Mouse (Mus musculus) thymus, adult 2 months (tissue): ENCODE measurements around the gene Acyp2. TPM values are rescaled to one million over a fixed set of nuclear protein-coding genes. Genes with fewer than 3 reads are reported as not detected.

ENCODE experiments used
- DNase-seq: peaks from one replicate; pipeline ENCODE4 v3.0.0; 2021
- H3K27ac ChIP-seq: fragments of 200-500 bp; 2 replicates; pipeline ENCODE4 v1.5.1; 2012; ENCODE audit warnings: low read length, control low read depth; ENCODE audit not compliant: control insufficient read depth, insufficient read depth
- H3K27me3 ChIP-seq: fragments of 200-500 bp; 2 replicates; pipeline ENCODE4 v1.6.1; 2012; ENCODE audit warnings: mild to moderate bottlenecking, low read length, moderate library complexity, mixed read lengths; ENCODE audit not compliant: control insufficient read depth, insufficient read depth
- H3K36me3 ChIP-seq: fragments of 200-500 bp; 2 replicates; pipeline ENCODE4 v1.6.1; 2012; ENCODE audit warnings: mild to moderate bottlenecking, low read length, moderate library complexity; ENCODE audit not compliant: control insufficient read depth, insufficient read depth
- H3K4me1 ChIP-seq: fragments of 200-500 bp; replicated peaks from 2 replicates; pipeline ENCODE4 v1.6.1; 2012; ENCODE audit warnings: low read length; ENCODE audit not compliant: control insufficient read depth, insufficient read depth
- H3K4me3 ChIP-seq: fragments of 200-500 bp; 2 replicates; pipeline ENCODE4 v1.5.1; 2012; ENCODE audit warnings: mild to moderate bottlenecking, low read length, control low read depth, moderate library complexity; ENCODE audit not compliant: control insufficient read depth, insufficient read depth
- CTCF ChIP-seq: fragments of 200-500 bp; IDR thresholded peaks from 2 replicates; pipeline ENCODE4 v1.5.1; 2012; ENCODE audit warnings: mild to moderate bottlenecking, control low read depth, low read length, moderate library complexity, borderline replicate concordance; ENCODE audit not compliant: control insufficient read depth, poor library complexity, insufficient read depth; ENCODE audit errors: extremely low read depth
- POLR2A ChIP-seq: fragments of 200-500 bp; IDR thresholded peaks from 2 replicates; pipeline ENCODE4 v1.6.1; 2012; ENCODE audit warnings: mild to moderate bottlenecking, low read length, control low read depth, moderate library complexity; ENCODE audit not compliant: control insufficient read depth, poor library complexity, insufficient read depth; ENCODE audit errors: extremely low read depth
- WGBS: fragments of 180-500 bp; shearing (Covaris S2); methylation state at CpG from one replicate; pipeline ENCODE4 v1.1.7; 2018; 5-methylcytosine and 5-hydroxymethylcytosine counted together
- polyA plus RNA-seq: library from polyadenylated mRNA; depleted of rRNA; stranded (reverse); fragments of >200 nt; gene quantifications from 2 replicates; pipeline ENCODE4 v1.2.3, GENCODE M21; 2012; rRNA removed

Gene Acyp2
- 2.1 and 2.9 TPM in 2 replicates for polyA plus RNA-seq

- Histone ChIP-seq H3K36me3 (no peaks in the 10 kb centered on the region), H3K27ac (no peak within 1 kb of the TSS), H3K4me1 (no peaks in the 10 kb centered on the region), H3K4me3 (peak within 1 kb of the TSS; percentile 84), H3K27me3 (no peaks in the 10 kb centered on the region)
- TF ChIP-seq CTCF (0 out of 2 replicates have a peak, but pooled peaks have one; percentile 32), POLR2A (no peak)
- DNase-seq, result peak; percentile 86
- WGBS, result 2% methylated on average over 40 of the region's 40 CpGs
Observed at GRCm38 (mm10) chr11:30649001-30649637, at the start of gene Acyp2. TSS of gene Acyp2 (minus strand) at chr11:30649587.

GRCm38 (mm10) chr11:30689421-30689820 lies 40.0 kb upstream of the Acyp2 start:
- DNase-seq, result no peak
- Histone ChIP-seq H3K27ac (no peak overlapping the region), H3K36me3 (no peaks in the 10 kb centered on the region), H3K4me1 (no peaks in the 10 kb centered on the region), H3K4me3 (no peak overlapping the region), H3K27me3 (no peaks in the 10 kb centered on the region)
- WGBS, result 81% methylated on average over 1 of the region's 1 CpGs
- TF ChIP-seq CTCF (no peak), POLR2A (no peak)

GRCm38 (mm10) chr11:30676086-30676485 lies 26.7 kb upstream of the Acyp2 start:
- Histone ChIP-seq H3K27ac (no peak overlapping the region), H3K4me3 (no peak overlapping the region), H3K36me3 (no peaks in the 10 kb centered on the region), H3K27me3 (no peaks in the 10 kb centered on the region), H3K4me1 (no peaks in the 10 kb centered on the region)
- TF ChIP-seq CTCF, result no peak
- no peak for TF ChIP-seq POLR2A
- WGBS, result 97% methylated on average over 1 of the region's 1 CpGs
- no peak for DNase-seq

GRCm38 (mm10) chr11:30672719-30673118 lies 23.3 kb upstream of the Acyp2 start:
- TF ChIP-seq CTCF (no peak), POLR2A (no peak)
- no peaks in the 10 kb centered on the region for H3K36me3 ChIP-seq
- no peak overlapping the region for H3K4me3 ChIP-seq
- no peak for DNase-seq
- no peaks in the 10 kb centered on the region for H3K4me1 ChIP-seq
- WGBS, result 72% methylated on average over 1 of the region's 1 CpGs
- H3K27ac ChIP-seq, result no peak overlapping the region
- H3K27me3 ChIP-seq, result no peaks in the 10 kb centered on the region

GRCm38 (mm10) chr11:30663001-30663400 lies 13.6 kb upstream of the Acyp2 start:
- WGBS, result 97% methylated on average over 3 of the region's 3 CpGs
- no peak for DNase-seq
- H3K4me1 ChIP-seq, result no peaks in the 10 kb centered on the region
- no peak overlapping the region for H3K4me3 ChIP-seq
- H3K36me3 ChIP-seq, result no peaks in the 10 kb centered on the region
- H3K27ac ChIP-seq, result no peak overlapping the region
- TF ChIP-seq CTCF (no peak), POLR2A (no peak)
- H3K27me3 ChIP-seq, result no peaks in the 10 kb centered on the region

GRCm38 (mm10) chr11:30662591-30662990 lies 13.2 kb upstream of the Acyp2 start:
- H3K36me3 ChIP-seq, result no peaks in the 10 kb centered on the region
- no peak overlapping the region for H3K4me3 ChIP-seq
- DNase-seq, result no peak
- H3K27me3 ChIP-seq, result no peaks in the 10 kb centered on the region
- H3K27ac ChIP-seq, result no peak overlapping the region
- WGBS, result 91% methylated on average over 2 of the region's 2 CpGs
- H3K4me1 ChIP-seq, result no peaks in the 10 kb centered on the region
- TF ChIP-seq POLR2A (no peak), CTCF (no peak)
